Mouse (Mus musculus): ENCODE measurements at regions not wholly inside any gene's neighbourhood (a gene's known extent, or its start where the extent isn't known, plus 50 kb on each side); places are given as distances from the start of the nearest gene placed in this dataset.

DNA sequence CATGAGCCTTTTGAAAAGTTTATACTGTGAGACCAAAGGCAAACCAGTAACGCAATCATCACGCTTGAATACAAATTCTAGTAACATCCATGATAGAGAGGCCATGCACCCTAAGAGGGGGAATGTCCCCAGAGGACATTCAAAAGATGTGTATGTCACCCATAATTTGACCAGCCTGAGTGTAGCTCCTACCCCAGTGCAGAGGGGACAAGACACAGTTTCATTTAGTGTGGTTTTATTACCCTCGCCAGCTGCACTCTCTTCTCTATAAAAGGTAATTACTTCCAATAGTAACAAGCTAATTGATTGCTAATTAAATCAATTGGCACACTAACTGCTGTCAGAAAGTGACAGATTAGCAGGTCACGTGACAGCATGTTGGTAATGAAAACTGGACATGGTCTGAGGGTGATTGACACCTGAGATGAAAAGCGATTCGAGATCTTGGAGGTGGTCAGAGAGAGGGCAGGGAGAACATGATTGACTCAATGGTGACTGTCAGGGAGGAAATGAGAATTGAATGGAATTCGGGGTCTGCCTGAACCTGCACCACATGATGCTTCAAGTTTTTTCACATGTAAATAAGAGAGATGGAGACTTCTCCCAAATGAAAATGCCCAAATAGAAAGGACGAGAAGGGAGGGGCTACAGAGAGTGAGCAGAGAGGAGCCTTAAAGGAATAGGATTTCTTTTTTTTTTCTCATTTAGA, 309.9 kb downstream of the En1 start:
- no peak for DNase-seq

DNA sequence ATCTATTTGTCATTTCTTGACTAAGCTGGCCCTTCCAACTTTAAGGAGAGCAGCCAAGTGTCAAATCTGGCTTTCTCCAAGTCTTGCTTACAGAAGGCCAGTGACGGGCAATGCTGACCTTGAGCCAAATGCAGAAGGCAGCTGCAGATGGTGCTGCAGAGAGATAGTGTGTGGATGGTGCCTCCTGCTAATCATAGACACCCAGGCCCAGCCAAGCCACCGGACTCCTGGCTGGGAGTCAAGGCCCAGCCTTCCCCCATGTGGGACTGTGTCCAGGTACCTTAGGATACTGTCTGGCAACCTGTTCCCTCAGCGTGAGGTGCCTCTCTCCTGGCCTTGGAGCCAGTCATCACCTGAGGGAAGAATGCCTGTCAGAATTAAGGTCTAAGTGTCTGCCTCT, 319.3 kb downstream of the En1 start:
- peak; percentile 86 for DNase-seq

- DNase-seq: no peak
These were observed 323.1 kb downstream of the En1 start for GRCm38 (mm10) chr1:120925271-120925670.

DNA sequence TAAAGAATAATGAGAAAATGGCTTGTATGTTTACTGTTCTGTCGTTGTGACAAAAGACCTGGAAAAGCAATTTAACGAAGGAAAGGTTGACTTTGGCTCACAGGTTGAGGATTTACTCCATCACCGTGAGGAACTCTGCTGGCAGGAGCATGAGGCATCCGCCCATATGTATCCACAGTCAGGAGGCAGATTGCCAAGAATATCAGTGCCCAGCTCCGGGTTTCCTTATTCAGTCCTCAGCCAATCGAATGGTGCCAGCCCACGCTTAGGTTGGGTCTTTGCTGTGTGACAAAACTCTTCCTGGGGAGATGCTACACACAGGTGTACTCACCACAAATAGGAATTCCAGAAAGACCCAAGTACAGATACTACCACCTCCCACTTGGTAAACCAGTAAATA, 327.9 kb downstream of the En1 start:
- no peak for DNase-seq

- DNase-seq: no peak
These were observed 333.1 kb downstream of the En1 start for GRCm38 (mm10) chr1:120935321-120935720.

GRCm38 (mm10) chr1:120943711-120944110, 341.5 kb downstream of the En1 start:
- DNase-seq: no peak

- no peak for DNase-seq
These were observed 344.1 kb downstream of the En1 start for GRCm38 (mm10) chr1:120946349-120946748.

DNA sequence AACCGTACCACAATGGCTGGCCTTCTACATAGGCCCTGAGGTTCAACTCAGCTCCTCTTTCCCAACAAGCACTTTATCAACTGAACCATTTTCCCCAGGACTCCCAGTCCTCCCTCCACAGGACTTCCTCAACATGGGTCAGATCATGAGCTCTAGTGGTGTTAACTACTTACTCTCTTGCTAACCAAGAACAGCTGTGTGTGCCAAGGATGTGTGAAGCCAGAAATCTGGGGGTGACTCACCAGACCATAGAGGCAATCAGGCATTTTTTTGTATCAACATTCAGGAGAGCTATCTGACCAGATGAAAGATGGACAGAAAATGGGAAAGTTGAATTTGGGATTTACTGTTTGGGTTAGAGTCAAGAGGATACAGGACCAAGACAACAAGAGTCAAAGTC, 359.0 kb downstream of the En1 start:
- no peak for DNase-seq

DNA sequence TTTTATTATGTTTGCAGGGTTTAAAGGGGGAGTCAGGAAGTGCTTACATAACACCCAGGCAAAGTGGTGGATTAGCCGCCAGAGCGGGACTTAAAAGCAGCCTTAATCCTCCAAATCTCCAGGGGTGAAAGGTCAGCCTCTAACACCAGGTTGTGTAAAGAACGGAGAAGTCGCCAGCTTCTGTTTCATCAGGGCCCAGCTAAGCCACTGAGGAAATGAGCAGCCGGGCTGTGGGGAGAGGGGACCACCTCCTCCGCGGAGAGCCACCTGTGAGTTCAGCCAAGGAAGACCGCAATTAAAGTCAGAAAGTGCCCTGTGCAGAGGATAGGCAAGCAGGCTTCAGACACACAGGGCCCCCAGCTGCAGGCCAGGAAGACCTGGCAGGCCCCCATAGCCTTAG, 359.8 kb downstream of the En1 start:
- DNase-seq: no peak

GRCm38 (mm10) chr1:120963477-120964178, 361.4 kb downstream of the En1 start:
- no peak for DNase-seq

GRCm38 (mm10) chr1:120964179-120964517, 361.9 kb downstream of the En1 start:
- DNase-seq: no peak

DNA sequence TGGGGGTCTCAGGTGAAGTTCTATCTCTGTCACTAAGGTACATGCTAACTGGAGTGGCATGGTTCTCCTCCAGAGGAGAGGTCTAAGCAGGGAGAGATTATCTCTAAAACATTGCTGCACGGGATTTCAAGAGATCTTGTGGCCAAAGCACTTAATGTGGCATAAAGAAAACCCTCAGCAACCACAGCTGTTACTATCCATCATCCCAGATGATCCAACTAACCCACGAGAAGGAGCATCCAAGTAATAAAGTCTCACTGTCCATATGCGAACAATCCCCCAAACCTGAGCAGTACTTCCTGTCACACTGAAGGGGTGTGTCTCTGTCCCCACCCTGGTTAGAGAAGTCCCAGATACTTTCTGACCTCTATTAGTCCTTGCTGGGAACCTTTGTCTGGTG, 363.9 kb downstream of the En1 start:
- no peak for DNase-seq

DNA sequence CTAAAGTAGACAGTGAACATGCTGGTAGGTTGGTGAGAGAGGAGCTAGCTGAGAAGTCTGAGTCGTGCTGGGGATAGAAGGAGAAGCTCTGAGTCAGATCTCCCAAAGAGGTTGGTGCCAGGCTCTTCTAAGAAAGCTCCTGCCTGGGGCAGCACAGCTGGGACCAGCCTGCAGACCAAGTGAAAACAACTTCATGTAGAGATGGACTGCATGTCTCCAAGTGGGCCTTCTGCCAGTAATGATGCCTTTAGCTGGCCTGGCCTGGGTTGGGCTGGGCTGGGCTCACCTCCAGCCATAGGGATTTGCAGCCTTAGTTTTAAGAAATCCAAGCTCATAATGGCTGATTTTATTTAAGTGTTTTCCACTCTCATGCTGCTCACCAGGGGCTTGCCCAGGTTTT, 357.7 kb downstream of the Insig2 start:
- no peak for DNase-seq

DNA sequence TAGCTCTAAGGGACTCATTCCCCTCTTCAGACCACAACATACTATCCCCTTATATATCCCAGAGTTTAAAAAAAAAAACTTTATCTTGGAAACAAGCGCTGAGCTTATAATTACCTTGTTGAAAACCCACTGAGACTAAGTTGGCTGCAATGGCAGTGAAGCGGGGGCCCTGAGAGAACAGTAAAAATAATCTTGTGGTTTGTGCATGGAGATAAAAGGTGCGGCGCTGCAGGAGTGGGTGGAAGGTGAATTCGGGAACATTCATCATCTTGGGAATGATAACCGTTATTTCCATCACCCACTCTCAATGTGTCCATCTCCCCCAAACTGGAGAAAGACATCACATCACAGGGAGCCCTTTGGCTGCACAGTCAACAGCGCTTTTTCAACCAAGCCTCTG, 327.9 kb downstream of the Insig2 start:
- no peak for DNase-seq

DNA sequence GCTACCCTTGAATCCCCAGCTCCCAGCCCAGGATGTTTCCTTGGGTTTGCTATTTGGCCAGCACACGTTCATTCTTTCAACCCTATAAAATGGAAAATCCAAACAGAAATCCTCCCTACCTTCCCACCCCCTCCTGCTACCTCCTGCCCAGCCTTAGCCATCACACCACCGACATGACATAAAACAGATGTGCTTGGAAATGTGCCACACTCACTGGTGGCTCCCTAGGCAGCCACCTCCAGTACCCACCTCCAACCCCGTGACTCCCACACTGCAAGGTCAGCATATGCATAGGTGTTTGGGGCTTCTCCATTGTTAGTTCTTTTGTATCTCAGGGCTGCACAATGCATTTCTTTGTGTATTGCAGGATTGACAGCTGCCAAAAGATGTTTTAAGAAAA, 327.2 kb downstream of the Insig2 start:
- DNase-seq: no peak

DNA sequence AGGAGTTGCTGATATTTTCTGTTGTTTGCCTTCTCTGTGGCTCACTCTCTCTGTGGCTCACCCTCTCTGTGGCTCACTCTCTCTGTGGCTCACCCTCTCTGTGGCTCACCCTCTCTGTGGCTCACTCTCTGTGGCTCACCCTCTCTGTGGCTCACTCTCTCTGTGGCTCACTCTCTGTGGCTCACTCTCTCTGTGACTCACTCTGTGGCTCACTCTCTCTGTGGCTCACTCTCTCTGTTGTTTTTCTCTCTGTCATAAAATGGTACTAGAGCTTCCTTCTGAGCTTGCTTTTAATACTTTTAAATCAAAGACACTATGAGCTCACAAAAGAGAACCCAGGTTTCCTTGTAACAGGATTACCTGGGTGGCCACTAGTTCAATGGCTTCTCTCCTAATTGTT, 320.3 kb downstream of the Insig2 start:
- DNase-seq: no peak

DNA sequence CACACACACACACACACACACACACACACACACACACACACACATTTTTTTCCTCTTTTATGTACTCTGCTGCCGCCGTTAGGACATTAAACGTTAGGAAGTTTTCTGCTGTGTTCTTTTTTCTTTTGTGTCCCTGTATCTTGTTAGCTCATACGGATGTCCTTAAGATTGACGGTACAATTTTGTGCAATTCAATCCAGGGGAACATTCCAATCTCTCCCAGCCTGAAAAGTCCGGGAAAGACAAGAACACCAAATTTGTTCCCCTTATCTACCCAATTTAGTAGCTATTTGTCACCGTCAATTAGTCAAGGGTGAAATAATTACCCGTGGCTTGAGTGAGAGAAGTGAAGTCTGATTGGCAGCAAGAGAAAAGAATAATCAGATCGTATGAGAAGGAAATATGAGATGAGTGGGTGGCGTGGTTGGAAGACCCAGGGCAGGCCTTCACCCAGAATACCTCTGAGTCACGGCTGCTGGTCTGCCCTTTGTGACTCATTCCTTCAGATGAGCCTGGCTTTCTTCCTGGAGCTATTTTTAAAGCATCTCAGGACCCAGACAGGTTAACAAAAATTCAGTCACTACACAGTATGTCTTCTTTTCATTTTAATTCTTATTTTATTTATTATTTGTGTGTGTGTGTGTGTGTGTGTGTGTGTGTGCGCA, 318.4 kb downstream of the Insig2 start:
- no peak for DNase-seq

- no peak for DNase-seq
These were observed 303.0 kb downstream of the Insig2 start for GRCm38 (mm10) chr1:121029375-121029774.

DNA sequence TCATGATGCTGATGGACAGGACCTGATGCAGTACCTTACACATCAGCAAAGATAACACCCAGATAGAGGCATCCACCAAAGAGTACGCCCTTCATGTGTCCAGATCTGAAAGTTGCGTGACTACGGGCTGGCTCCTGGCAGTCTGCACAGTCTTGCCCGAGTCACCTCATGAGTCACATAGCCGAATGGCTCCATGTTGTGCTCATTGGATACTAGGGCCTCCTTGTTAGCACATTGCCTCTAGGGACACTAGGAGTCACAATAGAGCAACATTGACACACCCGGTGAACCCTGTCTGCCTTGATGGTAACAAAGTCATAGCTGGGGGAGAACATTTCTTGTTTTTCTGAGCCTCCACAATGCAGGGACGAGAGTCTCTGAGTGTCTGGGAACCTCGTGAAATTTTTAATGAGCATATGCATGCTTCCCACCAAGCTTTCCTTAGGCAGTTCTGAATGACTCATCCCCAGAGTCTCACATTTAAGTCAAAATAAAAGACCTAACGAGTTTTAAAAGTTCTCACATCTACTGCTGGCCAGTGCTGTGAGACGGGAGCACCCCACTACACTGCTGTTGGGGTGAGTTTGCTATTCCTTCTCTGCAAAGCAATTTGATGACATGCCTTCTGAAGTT, 297.5 kb downstream of the Insig2 start:
- no peak for DNase-seq

DNA sequence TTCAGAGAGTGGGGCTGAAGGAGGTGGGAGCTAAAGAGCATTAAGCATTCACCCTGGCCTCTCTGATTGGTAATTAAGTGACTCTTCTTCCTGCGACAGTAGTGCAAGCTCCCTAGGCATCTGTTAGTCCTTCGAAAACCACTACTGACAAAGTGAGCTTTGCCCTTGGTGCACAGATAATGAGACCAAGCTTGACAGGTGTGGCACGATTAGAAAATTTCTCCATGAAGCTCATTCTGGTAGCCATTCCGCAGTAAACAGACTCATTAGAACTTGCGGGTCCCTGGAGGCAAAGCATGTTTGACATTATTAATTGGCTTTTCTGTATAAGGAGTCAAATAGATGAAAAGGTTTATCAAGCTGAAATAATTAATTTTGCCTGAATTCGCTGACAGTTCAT, 285.8 kb downstream of the Insig2 start:
- DNase-seq: no peak

- no peak for DNase-seq
These were observed 285.0 kb downstream of the Insig2 start for GRCm38 (mm10) chr1:121047406-121047805.

DNA sequence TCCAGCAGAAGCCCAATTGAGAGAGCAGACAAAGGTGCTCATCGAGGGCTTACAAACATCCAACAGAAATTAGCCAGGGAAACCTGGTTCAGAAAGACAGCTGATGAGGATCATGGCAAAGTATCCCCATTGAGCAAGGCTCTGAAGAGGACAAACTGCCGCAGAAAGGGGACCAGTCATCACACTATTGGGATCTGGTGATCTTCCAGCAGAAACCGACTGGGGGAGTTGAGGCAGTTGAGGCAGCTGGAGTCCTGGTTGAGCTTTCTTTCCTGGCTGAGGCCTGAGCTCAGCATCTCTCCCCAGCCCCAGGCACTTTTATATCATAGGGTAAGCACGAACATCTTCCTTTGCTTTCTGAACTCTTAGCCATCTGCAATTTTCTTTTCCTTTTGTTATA, 282.7 kb downstream of the Insig2 start:
- DNase-seq: no peak

GRCm38 (mm10) chr1:121050695-121051495, 281.5 kb downstream of the Insig2 start:
- no peak for DNase-seq
